Mouse (Mus musculus): Measurements from ENCODE around the gene Vmn1r59. TPM values are rescaled to one million over a fixed set of nuclear protein-coding genes. Genes with fewer than 3 reads are reported as not detected.
"Not testable (repeated sequence)": the region's sequence is repeated elsewhere in the genome, so short reads cannot be mapped to it uniquely, and the experiment has no call there.

Vmn1r59 gene
- not detected for total RNA-seq (2021)
- long read RNA-seq: 0 reads

- DNase-seq (ENCODE audit: low spot score in 2 of 2): no peak
Observed at GRCm38 (mm10) chr7:5456674-5457073, at the start of gene Vmn1r59. Vmn1r59 (minus strand) TSS chr7:5456774.

- DNase-seq (ENCODE audit: low spot score in 2 of 2): not testable (repeated sequence)
Observed at GRCm38 (mm10) chr7:5493856-5494255, 37.3 kb upstream of the Vmn1r59 start, which contains the start of gene Vmn2r28. Vmn2r28 (minus strand) TSS chr7:5493956.

- DNase-seq (ENCODE audit: low spot score in 2 of 2): not testable (repeated sequence)
Observed at GRCm38 (mm10) chr7:5454011-5454410, 2.6 kb downstream of the Vmn1r59 start.

GRCm38 (mm10) chr7:5448627-5449026 lies 7.9 kb downstream of the Vmn1r59 start:
- no peak for DNase-seq (ENCODE audit: low spot score in 2 of 2)

GRCm38 (mm10) chr7:5413296-5413695 lies 43.3 kb downstream of the Vmn1r59 start, which contains the start of gene Vmn1r58:
Vmn1r58 (minus strand) TSS chr7:5413396.
- DNase-seq (ENCODE audit: low spot score in 2 of 2): not testable (repeated sequence)

GRCm38 (mm10) chr7:5406201-5406600 lies 50.4 kb downstream of the Vmn1r59 start:
- DNase-seq (ENCODE audit: low spot score in 2 of 2): no peak

Other genes with a start within 250 kb of the Vmn1r59 start
- not detected for gene Vmn1r57, start 238.3 kb downstream of the Vmn1r59 start, total RNA-seq (2021)
- not detected for gene Gm5065, start 106.2 kb downstream of the Vmn1r59 start, total RNA-seq (2021)
- not detected for gene Nlrp2, start 105.7 kb downstream of the Vmn1r59 start, total RNA-seq (2021)
- not detected for gene Vmn1r58, start 43.4 kb downstream of the Vmn1r59 start, total RNA-seq (2021)
- gene Vmn2r28, start 37.2 kb upstream of the Vmn1r59 start, total RNA-seq (2021): not detected
- not detected for gene Vmn1r60, start 90.5 kb upstream of the Vmn1r59 start, total RNA-seq (2021)
- not detected for gene Vmn1r61, start 156.5 kb upstream of the Vmn1r59 start, total RNA-seq (2021)
- gene Vmn1r62, start 216.9 kb upstream of the Vmn1r59 start, total RNA-seq (2021): not detected